Mouse (Mus musculus) thymus, adult 2 months (tissue): ENCODE measurements around the gene Chn2.

Source experiments
- CTCF ChIP-seq: fragments of 200-500 bp; IDR thresholded peaks from 2 replicates; pipeline ENCODE4 v1.5.1; 2012; ENCODE audit warnings: mild to moderate bottlenecking, control low read depth, low read length, moderate library complexity, borderline replicate concordance; ENCODE audit not compliant: control insufficient read depth, poor library complexity, insufficient read depth; ENCODE audit errors: extremely low read depth
- POLR2A ChIP-seq: fragments of 200-500 bp; IDR thresholded peaks from 2 replicates; pipeline ENCODE4 v1.6.1; 2012; ENCODE audit warnings: mild to moderate bottlenecking, low read length, control low read depth, moderate library complexity; ENCODE audit not compliant: control insufficient read depth, poor library complexity, insufficient read depth; ENCODE audit errors: extremely low read depth

DNA sequence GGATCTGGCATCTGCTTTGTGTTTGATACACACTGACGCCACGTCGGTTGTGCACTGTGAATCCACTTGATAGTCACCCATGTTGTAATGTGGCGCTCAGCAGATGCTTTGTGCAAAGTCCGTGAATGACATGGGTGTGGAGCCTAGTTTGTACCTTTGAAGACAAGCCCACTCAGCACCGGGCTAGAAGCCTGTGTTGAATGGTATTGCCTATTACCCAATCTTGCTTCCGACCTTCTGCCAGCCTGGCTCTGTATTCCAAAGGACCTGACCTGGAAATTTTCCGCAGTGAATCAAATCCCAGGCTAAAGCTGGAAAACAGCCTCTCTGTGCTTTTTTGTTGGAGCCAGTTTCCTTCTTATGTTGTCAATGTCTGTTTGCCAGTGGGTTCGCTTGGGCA lies 197.1 kb downstream of the Chn2 start:
- no peak for TF ChIP-seq POLR2A
- no peak for TF ChIP-seq CTCF
